Mouse (Mus musculus): ENCODE data around the gene Nipbl. TPM values are rescaled to one million over a fixed set of nuclear protein-coding genes. Genes with fewer than 3 reads are reported as not detected.

The Nipbl gene
- polyA plus RNA-seq, 1 experiment, result 7.1 TPM

GRCm38 (mm10) chr15:8442156-8442555, 2.1 kb downstream of the Nipbl start:
- no peak for TF ChIP-seq GATA1 (IDR thresholded peaks at IDR 0.05; ENCODE audit: low read length)

GRCm38 (mm10) chr15:8433239-8433947, 10.9 kb downstream of the Nipbl start:
- TF ChIP-seq GATA1 (IDR thresholded peaks at IDR 0.05; ENCODE audit: low read length), result no peak

GRCm38 (mm10) chr15:8432534-8432933, 11.7 kb downstream of the Nipbl start:
- no peak for TF ChIP-seq GATA1 (IDR thresholded peaks at IDR 0.05; ENCODE audit: low read length)

- TF ChIP-seq GATA1 (IDR thresholded peaks at IDR 0.05; ENCODE audit: low read length), result no peak
These were observed 14.8 kb downstream of the Nipbl start for GRCm38 (mm10) chr15:8429502-8429901.

- TF ChIP-seq GATA1 (IDR thresholded peaks at IDR 0.05; ENCODE audit: low read length), result no peak
These were observed 23.4 kb downstream of the Nipbl start for GRCm38 (mm10) chr15:8420909-8421308.

GRCm38 (mm10) chr15:8416500-8417138, 27.6 kb downstream of the Nipbl start:
- TF ChIP-seq GATA1 (IDR thresholded peaks at IDR 0.05; ENCODE audit: low read length), result no peak

- no peak for TF ChIP-seq GATA1 (IDR thresholded peaks at IDR 0.05; ENCODE audit: low read length)
These were observed 30.9 kb downstream of the Nipbl start for GRCm38 (mm10) chr15:8413356-8413755.

- TF ChIP-seq GATA1 (IDR thresholded peaks at IDR 0.05; ENCODE audit: low read length), result no peak
These were observed 32.4 kb downstream of the Nipbl start for GRCm38 (mm10) chr15:8411873-8412272.

GRCm38 (mm10) chr15:8411168-8411837, 33.0 kb downstream of the Nipbl start:
- peak; percentile 95 for TF ChIP-seq GATA1 (IDR thresholded peaks at IDR 0.05; ENCODE audit: low read length)

GRCm38 (mm10) chr15:8407082-8407481, 37.2 kb downstream of the Nipbl start:
- no peak for TF ChIP-seq GATA1 (IDR thresholded peaks at IDR 0.05; ENCODE audit: low read length)

GRCm38 (mm10) chr15:8406219-8406618, 38.0 kb downstream of the Nipbl start:
- no peak for TF ChIP-seq GATA1 (IDR thresholded peaks at IDR 0.05; ENCODE audit: low read length)

- TF ChIP-seq GATA1 (IDR thresholded peaks at IDR 0.05; ENCODE audit: low read length), result no peak
These were observed 41.7 kb downstream of the Nipbl start for GRCm38 (mm10) chr15:8402591-8402990.

- no peak for TF ChIP-seq GATA1 (IDR thresholded peaks at IDR 0.05; ENCODE audit: low read length)
These were observed 42.7 kb downstream of the Nipbl start for GRCm38 (mm10) chr15:8401536-8401935.

GRCm38 (mm10) chr15:8391764-8392163, 52.5 kb downstream of the Nipbl start:
- no peak for TF ChIP-seq GATA1 (IDR thresholded peaks at IDR 0.05; ENCODE audit: low read length)

GRCm38 (mm10) chr15:8382213-8382612, 62.0 kb downstream of the Nipbl start:
- TF ChIP-seq GATA1 (IDR thresholded peaks at IDR 0.05; ENCODE audit: low read length), result no peak

GRCm38 (mm10) chr15:8375657-8376056, 68.6 kb downstream of the Nipbl start:
- TF ChIP-seq GATA1 (IDR thresholded peaks at IDR 0.05; ENCODE audit: low read length), result no peak

- no peak for TF ChIP-seq GATA1 (IDR thresholded peaks at IDR 0.05; ENCODE audit: low read length)
These were observed 69.5 kb downstream of the Nipbl start for GRCm38 (mm10) chr15:8374724-8375123.

Measured in G1E-ER4 (cell line).